Mouse (Mus musculus): ENCODE data around the gene Gnb1l. TPM values are rescaled to one million over a fixed set of nuclear protein-coding genes. Genes with fewer than 3 reads are reported as not detected.

Gnb1l gene
- total RNA-seq, 1 experiment, result 10.9 TPM

GRCm38 (mm10) chr16:18593930-18594329 lies 95.4 kb downstream of the Gnb1l start:
- H3K9me3 ChIP-seq (ENCODE audit: control insufficient read depth, insufficient read depth, low read depth, low read length), result no peaks in the 10 kb centered on the region
- no peak for DNase-seq (ENCODE audit: low read depth, low spot score)
- in situ Hi-C loops (cut with MboI; ENCODE audit: low sequenced_read_pairs in 2 of 2, unreplicated experiment in 2 of 2), result no loop called here
- no peak overlapping the region for H3K4me3 ChIP-seq (ENCODE audit: insufficient read depth in 1 of 2, low read depth in 1 of 2, low read length in 2 of 2, poor library complexity in 1 of 2, severe bottlenecking in 1 of 2)
- TF ChIP-seq ZNF384 (IDR thresholded peaks at IDR 0.05; ENCODE audit: low read depth, low read length), result no peak
- no peak for TF ChIP-seq MAFK (IDR thresholded peaks at IDR 0.05; ENCODE audit: insufficient read depth, low read depth, low read length)
- TF ChIP-seq CHD2 (IDR thresholded peaks at IDR 0.05; ENCODE audit: low read depth, low read length), result no peak
- TF ChIP-seq HCFC1 (IDR thresholded peaks at IDR 0.05; ENCODE audit: borderline replicate concordance, insufficient read depth, low read length), result no peak
- peaks cover 0 to 2% of the 10 kb centered on the region in 2 experiments; a peak in 1 of 4 replicates for H3K4me1 ChIP-seq (ENCODE audit: control insufficient read depth in 2 of 2, insufficient read depth in 2 of 2, low read length in 2 of 2, poor library complexity in 1 of 2)
- H3K36me3 ChIP-seq (ENCODE audit: control insufficient read depth, insufficient read depth, low read length, poor library complexity, severe bottlenecking), result no peaks in the 10 kb centered on the region
- H3K27ac ChIP-seq (ENCODE audit: insufficient read depth, low read depth, low read length, poor library complexity, severe bottlenecking), result no peak overlapping the region
- H3K9ac ChIP-seq (ENCODE audit: insufficient read depth, low read depth, low read length, poor library complexity, severe bottlenecking), result no peak overlapping the region

GRCm38 (mm10) chr16:18596255-18596654 lies 97.7 kb downstream of the Gnb1l start:
- no peak for TF ChIP-seq ZNF384 (IDR thresholded peaks at IDR 0.05; ENCODE audit: low read depth, low read length)
- TF ChIP-seq MAFK (IDR thresholded peaks at IDR 0.05; ENCODE audit: insufficient read depth, low read depth, low read length), result no peak
- no peak for TF ChIP-seq CHD2 (IDR thresholded peaks at IDR 0.05; ENCODE audit: low read depth, low read length)
- no peak for TF ChIP-seq HCFC1 (IDR thresholded peaks at IDR 0.05; ENCODE audit: borderline replicate concordance, insufficient read depth, low read length)
- no peak for TF ChIP-seq ZC3H11A (IDR thresholded peaks at IDR 0.05; ENCODE audit: borderline replicate concordance, low read depth, low read length)
- no peak overlapping the region for H3K9ac ChIP-seq (ENCODE audit: insufficient read depth, low read depth, low read length, poor library complexity, severe bottlenecking)

GRCm38 (mm10) chr16:18598006-18598405 lies 99.5 kb downstream of the Gnb1l start:
- H3K27ac ChIP-seq (ENCODE audit: insufficient read depth, low read depth, low read length, poor library complexity, severe bottlenecking), result no peak overlapping the region
- DNase-seq (ENCODE audit: low read depth, low spot score), result no peak
- in situ Hi-C loops (cut with MboI; ENCODE audit: low sequenced_read_pairs in 2 of 2, unreplicated experiment in 2 of 2), result no loop called here
- no peak overlapping the region for H3K4me3 ChIP-seq (ENCODE audit: insufficient read depth in 1 of 2, low read depth in 1 of 2, low read length in 2 of 2, poor library complexity in 1 of 2, severe bottlenecking in 1 of 2)
- TF ChIP-seq CHD2 (IDR thresholded peaks at IDR 0.05; ENCODE audit: low read depth, low read length) (no peak), HCFC1 (IDR thresholded peaks at IDR 0.05; ENCODE audit: borderline replicate concordance, insufficient read depth, low read length) (no peak), MAFK (IDR thresholded peaks at IDR 0.05; ENCODE audit: insufficient read depth, low read depth, low read length) (no peak), ZC3H11A (IDR thresholded peaks at IDR 0.05; ENCODE audit: borderline replicate concordance, low read depth, low read length) (no peak), ZNF384 (IDR thresholded peaks at IDR 0.05; ENCODE audit: low read depth, low read length) (no peak)
- H3K9me3 ChIP-seq (ENCODE audit: control insufficient read depth, insufficient read depth, low read depth, low read length), result no peaks in the 10 kb centered on the region
- no peaks in the 10 kb centered on the region for H3K4me1 ChIP-seq (ENCODE audit: control insufficient read depth in 2 of 2, insufficient read depth in 2 of 2, low read length in 2 of 2, poor library complexity in 1 of 2)
- H3K9ac ChIP-seq (ENCODE audit: insufficient read depth, low read depth, low read length, poor library complexity, severe bottlenecking), result no peak overlapping the region
- H3K36me3 ChIP-seq (ENCODE audit: control insufficient read depth, insufficient read depth, low read length, poor library complexity, severe bottlenecking), result no peaks in the 10 kb centered on the region

More at GRCm38 (mm10) chr16:18596255-18596654, 97.7 kb downstream of the Gnb1l start:
- no peaks in the 10 kb centered on the region for H3K9me3 ChIP-seq (ENCODE audit: control insufficient read depth, insufficient read depth, low read depth, low read length)
- no peak for DNase-seq (ENCODE audit: low read depth, low spot score)
- H3K4me1 ChIP-seq (ENCODE audit: control insufficient read depth in 2 of 2, insufficient read depth in 2 of 2, low read length in 2 of 2, poor library complexity in 1 of 2), result peaks cover 0 to 2% of the 10 kb centered on the region in 2 experiments; a peak in 1 of 4 replicates
- H3K36me3 ChIP-seq (ENCODE audit: control insufficient read depth, insufficient read depth, low read length, poor library complexity, severe bottlenecking), result no peaks in the 10 kb centered on the region
- in situ Hi-C loops (cut with MboI; ENCODE audit: low sequenced_read_pairs in 2 of 2, unreplicated experiment in 2 of 2), result no loop called here
- no peak overlapping the region for H3K27ac ChIP-seq (ENCODE audit: insufficient read depth, low read depth, low read length, poor library complexity, severe bottlenecking)
- no peak overlapping the region for H3K4me3 ChIP-seq (ENCODE audit: insufficient read depth in 1 of 2, low read depth in 1 of 2, low read length in 2 of 2, poor library complexity in 1 of 2, severe bottlenecking in 1 of 2)

- TF ChIP-seq MAFK (IDR thresholded peaks at IDR 0.05; ENCODE audit: insufficient read depth, low read depth, low read length) (no peak), ZNF384 (IDR thresholded peaks at IDR 0.05; ENCODE audit: low read depth, low read length) (no peak), HCFC1 (IDR thresholded peaks at IDR 0.05; ENCODE audit: borderline replicate concordance, insufficient read depth, low read length) (no peak), CHD2 (IDR thresholded peaks at IDR 0.05; ENCODE audit: low read depth, low read length) (no peak), ZC3H11A (IDR thresholded peaks at IDR 0.05; ENCODE audit: borderline replicate concordance, low read depth, low read length) (no peak)
- H3K27ac ChIP-seq (ENCODE audit: insufficient read depth, low read depth, low read length, poor library complexity, severe bottlenecking), result no peak overlapping the region
Measured at GRCm38 (mm10) chr16:18601447-18601846, 102.9 kb downstream of the Gnb1l start.

More at GRCm38 (mm10) chr16:18601447-18601846, 102.9 kb downstream of the Gnb1l start:
- H3K9me3 ChIP-seq (ENCODE audit: control insufficient read depth, insufficient read depth, low read depth, low read length), result no peaks in the 10 kb centered on the region
- no peaks in the 10 kb centered on the region for H3K36me3 ChIP-seq (ENCODE audit: control insufficient read depth, insufficient read depth, low read length, poor library complexity, severe bottlenecking)
- in situ Hi-C loops (cut with MboI; ENCODE audit: low sequenced_read_pairs in 2 of 2, unreplicated experiment in 2 of 2), result loop anchor here in 1 of 2 experiments (25.0 kb wide), 1 partner anchor 789 kb away; no protein-coding TSS in a partner anchor
- H3K4me1 ChIP-seq (ENCODE audit: control insufficient read depth in 2 of 2, insufficient read depth in 2 of 2, low read length in 2 of 2, poor library complexity in 1 of 2), result no peaks in the 10 kb centered on the region
- no peak for DNase-seq (ENCODE audit: low read depth, low spot score)
- H3K4me3 ChIP-seq (ENCODE audit: insufficient read depth in 1 of 2, low read depth in 1 of 2, low read length in 2 of 2, poor library complexity in 1 of 2, severe bottlenecking in 1 of 2), result no peak overlapping the region
- H3K9ac ChIP-seq (ENCODE audit: insufficient read depth, low read depth, low read length, poor library complexity, severe bottlenecking), result no peak overlapping the region
